Mouse (Mus musculus) lung, embryonic 16.5 days (tissue): ENCODE measurements around the gene Wnk4. TPM values are rescaled to one million over a fixed set of nuclear protein-coding genes. Genes with fewer than 3 reads are reported as not detected.

ENCODE experiments used
- ATAC-seq: fragments of 200-750 bp; cut with Nextera tagmentation; 2 replicates; pipeline ENCODE4 v1.8.0; 2017; ENCODE audit warnings: low read depth, mild to moderate bottlenecking, moderate library complexity
- H3K27ac ChIP-seq: fragments of 300-500 bp; sonication (generic); 2 replicates; pipeline ENCODE4 v1.5.1; 2014; ENCODE audit warnings: mild to moderate bottlenecking, control low read depth, low read length
- H3K27me3 ChIP-seq: fragments of 300-500 bp; sonication (generic); 2 replicates; pipeline ENCODE4 v1.6.1; 2014; ENCODE audit warnings: low read depth, low read length, mixed read lengths; ENCODE audit not compliant: control insufficient read depth, insufficient read depth
- H3K36me3 ChIP-seq: fragments of 300-500 bp; sonication (generic); 2 replicates; pipeline ENCODE4 v1.6.1; 2014; ENCODE audit warnings: low read length; ENCODE audit not compliant: control insufficient read depth, insufficient read depth
- H3K4me1 ChIP-seq: fragments of 300-500 bp; sonication (generic); replicated peaks from 2 replicates; pipeline ENCODE4 v1.6.1; 2014; ENCODE audit warnings: low read length, mixed read lengths; ENCODE audit not compliant: control insufficient read depth, insufficient read depth
- H3K4me2 ChIP-seq: fragments of 300-500 bp; sonication (generic); 2 replicates; pipeline ENCODE4 v1.6.1; 2014; ENCODE audit warnings: low read depth, low read length, control low read depth
- H3K4me3 ChIP-seq: fragments of 300-500 bp; sonication (generic); 2 replicates; pipeline ENCODE4 v1.5.1; 2014; ENCODE audit warnings: mild to moderate bottlenecking, low read length, control low read depth
- H3K9ac ChIP-seq: fragments of 300-500 bp; sonication (generic); 2 replicates; pipeline ENCODE4 v1.6.1; 2014; ENCODE audit warnings: low read length, control low read depth
- H3K9me3 ChIP-seq: fragments of 300-500 bp; sonication (generic); 2 replicates; pipeline ENCODE4 v1.6.1; 2016; ENCODE audit warnings: low read length; ENCODE audit not compliant: control insufficient read depth
- WGBS: fragments of 180-500 bp; shearing (Covaris S2); extraction: QIAGEN DNeasy Blood & Tissue Kit; methylation state at CpG from one replicate; pipeline ENCODE4 v1.1.7; 2014; 5-methylcytosine and 5-hydroxymethylcytosine counted together
- polyA plus RNA-seq: library from polyadenylated mRNA; unstranded; fragments of >200 nt; fragmentation: Nextera tagmentation; extraction: Ambion mirVana; gene quantifications from 2 replicates; pipeline ENCODE4 v1.2.1, GENCODE M21; 2015

Wnk4 gene
- polyA plus RNA-seq, 1 experiment from 2014 or later, result 5.8 TPM

- under 1% methylated on average over 37 of the region's 56 CpGs for WGBS
- Histone ChIP-seq H3K27ac (peak within 1 kb of the TSS; percentile 74), H3K4me3 (peak within 1 kb of the TSS; percentile 82), H3K9ac (peak within 1 kb of the TSS; percentile 89), H3K36me3 (no peaks in the 10 kb centered on the region), H3K27me3 (no peaks in the 10 kb centered on the region), H3K4me2 (peak within 1 kb of the TSS; percentile 77), H3K9me3 (no peaks in the 10 kb centered on the region), H3K4me1 (peaks cover 32% of the 10 kb centered on the region)
- peak; percentile 94 for ATAC-seq
Observed at GRCm38 (mm10) chr11:101226065-101226701, 34.2 kb upstream of the Wnk4 start, which contains the start of gene Ezh1. Gene Ezh1 (minus strand): TSS chr11:101226463.

- Histone ChIP-seq H3K27me3 (no peaks in the 10 kb centered on the region), H3K36me3 (no peaks in the 10 kb centered on the region), H3K27ac (peak overlapping the region; percentile 96), H3K4me3 (no peak overlapping the region), H3K4me2 (peak overlapping the region; percentile 53; the same call in 1 of the 2 replicates), H3K9me3 (no peaks in the 10 kb centered on the region), H3K4me1 (peaks cover 38% of the 10 kb centered on the region), H3K9ac (no peak overlapping the region)
- WGBS, result 22% methylated on average over 8 of the region's 8 CpGs
- ATAC-seq, result no peak
Observed at GRCm38 (mm10) chr11:101229361-101229900, 30.9 kb upstream of the Wnk4 start.

- Histone ChIP-seq H3K36me3 (no peaks in the 10 kb centered on the region), H3K4me2 (peak overlapping the region; percentile 53), H3K9me3 (no peaks in the 10 kb centered on the region), H3K4me3 (no peak overlapping the region), H3K4me1 (peaks cover 32% of the 10 kb centered on the region), H3K9ac (peak overlapping the region; percentile 21; the same call in 1 of the 2 replicates), H3K27me3 (no peaks in the 10 kb centered on the region), H3K27ac (peak overlapping the region; percentile 96)
- ATAC-seq, result no peak
- WGBS, result 26% methylated on average over 2 of the region's 2 CpGs
Observed at GRCm38 (mm10) chr11:101230061-101230511, 30.3 kb upstream of the Wnk4 start.

- H3K27me3 ChIP-seq, result no peaks in the 10 kb centered on the region
- peak overlapping the region; percentile 53 for H3K4me2 ChIP-seq
- peak overlapping the region; percentile 96 for H3K27ac ChIP-seq
- no peak for ATAC-seq
- WGBS, result 19% methylated on average over 5 of the region's 5 CpGs
- H3K4me1 ChIP-seq, result peaks cover 28% of the 10 kb centered on the region
- H3K36me3 ChIP-seq, result no peaks in the 10 kb centered on the region
- peak overlapping the region; percentile 6; the same call in 1 of the 2 replicates for H3K4me3 ChIP-seq
- no peaks in the 10 kb centered on the region for H3K9me3 ChIP-seq
- peak overlapping the region; percentile 62; the same call in 1 of the 2 replicates for H3K9ac ChIP-seq
Observed at GRCm38 (mm10) chr11:101230526-101230925, 29.8 kb upstream of the Wnk4 start.

GRCm38 (mm10) chr11:101230991-101231871 lies 29.1 kb upstream of the Wnk4 start:
- Histone ChIP-seq H3K9me3 (no peaks in the 10 kb centered on the region), H3K9ac (peak overlapping the region; percentile 62), H3K4me2 (peak overlapping the region; percentile 53), H3K4me1 (peaks cover 28% of the 10 kb centered on the region), H3K36me3 (no peaks in the 10 kb centered on the region), H3K27me3 (no peaks in the 10 kb centered on the region), H3K27ac (peak overlapping the region; percentile 96), H3K4me3 (peak overlapping the region; percentile 29)
- 5% methylated on average over 18 of the region's 18 CpGs for WGBS
- ATAC-seq, result peak; percentile 65

GRCm38 (mm10) chr11:101232010-101232839 lies 28.1 kb upstream of the Wnk4 start:
- H3K4me2 ChIP-seq, result peak overlapping the region; percentile 53
- no peaks in the 10 kb centered on the region for H3K27me3 ChIP-seq
- peak overlapping the region; percentile 96 for H3K27ac ChIP-seq
- peak overlapping the region; percentile 29 for H3K4me3 ChIP-seq
- no peaks in the 10 kb centered on the region for H3K9me3 ChIP-seq
- H3K9ac ChIP-seq, result peak overlapping the region; percentile 62
- peak; percentile 82 for ATAC-seq
- H3K4me1 ChIP-seq, result peaks cover 28% of the 10 kb centered on the region
- no peaks in the 10 kb centered on the region for H3K36me3 ChIP-seq
- WGBS, result 41% methylated on average over 6 of the region's 6 CpGs

- Histone ChIP-seq H3K4me2 (no peak overlapping the region), H3K4me3 (no peak overlapping the region), H3K9ac (no peak overlapping the region), H3K4me1 (peaks cover 34% of the 10 kb centered on the region), H3K27me3 (no peaks in the 10 kb centered on the region), H3K36me3 (no peaks in the 10 kb centered on the region), H3K9me3 (no peaks in the 10 kb centered on the region), H3K27ac (no peak overlapping the region)
- 42% methylated on average over 1 of the region's 1 CpGs for WGBS
- no peak for ATAC-seq
Observed at GRCm38 (mm10) chr11:101233240-101233639, 27.1 kb upstream of the Wnk4 start.

- Histone ChIP-seq H3K9ac (no peak overlapping the region), H3K4me3 (no peak overlapping the region), H3K9me3 (no peaks in the 10 kb centered on the region), H3K27me3 (no peaks in the 10 kb centered on the region), H3K4me2 (no peak overlapping the region), H3K4me1 (peaks cover 33% of the 10 kb centered on the region), H3K36me3 (no peaks in the 10 kb centered on the region), H3K27ac (no peak overlapping the region)
- no peak for ATAC-seq
Observed at GRCm38 (mm10) chr11:101234124-101234523, 26.2 kb upstream of the Wnk4 start.
